Mouse (Mus musculus) spleen, adult 2 months (tissue): ENCODE data around the gene Dgki.

Experiments
- CTCF ChIP-seq: fragments of 200-500 bp; IDR thresholded peaks from 2 replicates; pipeline ENCODE4 v1.5.1; 2011; ENCODE audit warnings: mild to moderate bottlenecking, inconsistent platforms; ENCODE audit not compliant: insufficient read depth, insufficient read length, insufficient replicate concordance; ENCODE audit errors: extremely low read depth
- POLR2A ChIP-seq: fragments of 200-500 bp; IDR thresholded peaks from 2 replicates; pipeline ENCODE4 v1.6.1; 2011; ENCODE audit warnings: low read depth, low read length, inconsistent platforms

DNA sequence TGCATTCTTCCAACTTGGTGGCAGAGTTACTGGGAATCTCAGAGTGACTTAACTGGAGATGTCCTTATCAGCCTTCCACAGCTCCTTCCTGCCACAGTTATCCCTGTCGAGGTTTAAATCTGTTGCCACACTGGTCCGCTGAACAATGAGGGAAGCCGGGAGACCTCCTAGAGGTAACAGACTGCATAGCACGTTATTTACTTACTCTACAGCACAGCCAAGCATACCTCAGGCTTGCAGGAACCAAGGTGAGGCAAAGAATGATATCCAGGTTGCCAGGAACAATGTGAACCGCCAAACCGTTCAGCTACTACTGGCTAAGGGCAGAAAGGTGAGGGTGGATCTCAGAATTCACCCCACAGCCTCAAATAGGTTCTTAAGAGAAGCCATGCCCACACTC, 78.0 kb downstream of the Dgki start:
- TF ChIP-seq CTCF: no peak
- TF ChIP-seq POLR2A: no peak
